Mouse (Mus musculus): ENCODE measurements at regions not wholly inside any gene's neighbourhood (a gene's known extent, or its start where the extent isn't known, plus 50 kb on each side); places are given as distances from the start of the nearest gene placed in this dataset.

GRCm38 (mm10) chr5:129256136-129256535, 159.6 kb downstream of the Adgrd1 start:
- 68% methylated on average over 9 of the region's 9 CpGs for WGBS
- H3K27me3 ChIP-seq (ENCODE audit: control insufficient read depth, insufficient read depth, low read length): no peaks in the 10 kb centered on the region; the same call in 1 of the 2 replicates
- no peak overlapping the region for H3K4me3 ChIP-seq (ENCODE audit: low read depth, low read length)
- H3K9ac ChIP-seq (ENCODE audit: low read length): no peak overlapping the region
- no peaks in the 10 kb centered on the region for H3K36me3 ChIP-seq (ENCODE audit: control insufficient read depth, insufficient read depth, low read length)
- H3K27ac ChIP-seq (replicated peaks; ENCODE audit: low read depth, low read length): no peak overlapping the region
- no peak overlapping the region for H3K4me2 ChIP-seq (ENCODE audit: low read depth, severe bottlenecking)
- H3K9me3 ChIP-seq (ENCODE audit: control insufficient read depth, low read length): no peaks in the 10 kb centered on the region
- DNase-seq (ENCODE audit: low spot score) (no peak), ATAC-seq (ENCODE audit: insufficient number of reproducible peaks, low FRiP score, low TSS enrichment, low read depth) (no peak)
- H3K4me1 ChIP-seq (ENCODE audit: control insufficient read depth, insufficient read depth, low read length): peaks cover 2% of the 10 kb centered on the region; the same call in 1 of the 2 replicates

GRCm38 (mm10) chr5:129257206-129257605, 160.7 kb downstream of the Adgrd1 start:
- 60% methylated on average over 5 of the region's 5 CpGs for WGBS
- no peak for ATAC-seq (ENCODE audit: insufficient number of reproducible peaks, low FRiP score, low TSS enrichment, low read depth)

GRCm38 (mm10) chr5:129260689-129261088, 164.1 kb downstream of the Adgrd1 start:
- Histone ChIP-seq H3K9ac (ENCODE audit: low read length) (no peak overlapping the region), H3K4me3 (ENCODE audit: low read depth, low read length) (no peak overlapping the region), H3K27me3 (ENCODE audit: control insufficient read depth, insufficient read depth, low read length) (no peaks in the 10 kb centered on the region; the same call in 1 of the 2 replicates), H3K36me3 (ENCODE audit: control insufficient read depth, insufficient read depth, low read length) (no peaks in the 10 kb centered on the region), H3K9me3 (ENCODE audit: control insufficient read depth, low read length) (no peaks in the 10 kb centered on the region), H3K27ac (replicated peaks; ENCODE audit: low read depth, low read length) (no peak overlapping the region), H3K4me2 (ENCODE audit: low read depth, severe bottlenecking) (no peak overlapping the region), H3K4me1 (ENCODE audit: control insufficient read depth, insufficient read depth, low read length) (peaks cover 2% of the 10 kb centered on the region; the same call in 1 of the 2 replicates)
- DNase-seq (ENCODE audit: low spot score) (peak; percentile 27), ATAC-seq (ENCODE audit: insufficient number of reproducible peaks, low FRiP score, low TSS enrichment, low read depth) (no peak)
- WGBS: 27% methylated on average over 9 of the region's 9 CpGs

More at GRCm38 (mm10) chr5:129257206-129257605, 160.7 kb downstream of the Adgrd1 start:
- no peak overlapping the region for H3K9ac ChIP-seq (ENCODE audit: low read length)
- no peaks in the 10 kb centered on the region; the same call in 1 of the 2 replicates for H3K27me3 ChIP-seq (ENCODE audit: control insufficient read depth, insufficient read depth, low read length)
- H3K9me3 ChIP-seq (ENCODE audit: control insufficient read depth, low read length): no peaks in the 10 kb centered on the region
- no peaks in the 10 kb centered on the region for H3K36me3 ChIP-seq (ENCODE audit: control insufficient read depth, insufficient read depth, low read length)
- no peak overlapping the region for H3K4me3 ChIP-seq (ENCODE audit: low read depth, low read length)
- no peak overlapping the region for H3K4me2 ChIP-seq (ENCODE audit: low read depth, severe bottlenecking)
- no peak overlapping the region for H3K27ac ChIP-seq (replicated peaks; ENCODE audit: low read depth, low read length)
- H3K4me1 ChIP-seq (ENCODE audit: control insufficient read depth, insufficient read depth, low read length): peaks cover 2% of the 10 kb centered on the region; the same call in 1 of the 2 replicates
- DNase-seq (ENCODE audit: low spot score): no peak

- Histone ChIP-seq H3K9me3 (ENCODE audit: control insufficient read depth, low read length) (no peaks in the 10 kb centered on the region), H3K4me1 (ENCODE audit: control insufficient read depth, insufficient read depth, low read length) (peaks cover 2% of the 10 kb centered on the region; the same call in 1 of the 2 replicates), H3K4me3 (ENCODE audit: low read depth, low read length) (no peak overlapping the region), H3K27ac (replicated peaks; ENCODE audit: low read depth, low read length) (no peak overlapping the region), H3K27me3 (ENCODE audit: control insufficient read depth, insufficient read depth, low read length) (no peaks in the 10 kb centered on the region; the same call in 1 of the 2 replicates), H3K36me3 (ENCODE audit: control insufficient read depth, insufficient read depth, low read length) (no peaks in the 10 kb centered on the region), H3K4me2 (ENCODE audit: low read depth, severe bottlenecking) (no peak overlapping the region), H3K9ac (ENCODE audit: low read length) (no peak overlapping the region)
- ATAC-seq (ENCODE audit: insufficient number of reproducible peaks, low FRiP score, low TSS enrichment, low read depth) (no peak), DNase-seq (ENCODE audit: low spot score) (no peak)
- 56% methylated on average over 9 of the region's 9 CpGs for WGBS
Observed at GRCm38 (mm10) chr5:129263118-129263517, 166.6 kb downstream of the Adgrd1 start.

- Histone ChIP-seq H3K9ac (ENCODE audit: low read length) (no peak overlapping the region), H3K27ac (replicated peaks; ENCODE audit: low read depth, low read length) (no peak overlapping the region), H3K36me3 (ENCODE audit: control insufficient read depth, insufficient read depth, low read length) (no peaks in the 10 kb centered on the region), H3K4me2 (ENCODE audit: low read depth, severe bottlenecking) (no peak overlapping the region), H3K9me3 (ENCODE audit: control insufficient read depth, low read length) (no peaks in the 10 kb centered on the region), H3K4me1 (ENCODE audit: control insufficient read depth, insufficient read depth, low read length) (peaks cover 2% of the 10 kb centered on the region; the same call in 1 of the 2 replicates), H3K27me3 (ENCODE audit: control insufficient read depth, insufficient read depth, low read length) (peaks cover 2% of the 10 kb centered on the region; the same call in 1 of the 2 replicates), H3K4me3 (ENCODE audit: low read depth, low read length) (no peak overlapping the region)
- ATAC-seq (ENCODE audit: insufficient number of reproducible peaks, low FRiP score, low TSS enrichment, low read depth) (no peak), DNase-seq (ENCODE audit: low spot score) (no peak)
- 93% methylated on average over 15 of the region's 15 CpGs for WGBS
Observed at GRCm38 (mm10) chr5:129264363-129264762, 167.8 kb downstream of the Adgrd1 start.

GRCm38 (mm10) chr5:129268456-129268855, 171.9 kb downstream of the Adgrd1 start:
- Histone ChIP-seq H3K9me3 (ENCODE audit: control insufficient read depth, low read length) (no peaks in the 10 kb centered on the region), H3K4me1 (ENCODE audit: control insufficient read depth, insufficient read depth, low read length) (peaks cover 7% of the 10 kb centered on the region; the same call in 1 of the 2 replicates), H3K4me3 (ENCODE audit: low read depth, low read length) (no peak overlapping the region), H3K36me3 (ENCODE audit: control insufficient read depth, insufficient read depth, low read length) (no peaks in the 10 kb centered on the region), H3K27me3 (ENCODE audit: control insufficient read depth, insufficient read depth, low read length) (peaks cover 2% of the 10 kb centered on the region; the same call in 1 of the 2 replicates), H3K4me2 (ENCODE audit: low read depth, severe bottlenecking) (no peak overlapping the region), H3K27ac (replicated peaks; ENCODE audit: low read depth, low read length) (no peak overlapping the region), H3K9ac (ENCODE audit: low read length) (no peak overlapping the region)
- WGBS: 6% methylated on average over 9 of the region's 9 CpGs
- DNase-seq (ENCODE audit: low spot score) (peak; percentile 55), ATAC-seq (ENCODE audit: insufficient number of reproducible peaks, low FRiP score, low TSS enrichment, low read depth) (no peak)

GRCm38 (mm10) chr5:129270051-129270472, 173.5 kb downstream of the Adgrd1 start:
- Histone ChIP-seq H3K4me2 (ENCODE audit: low read depth, severe bottlenecking) (no peak overlapping the region), H3K9ac (ENCODE audit: low read length) (no peak overlapping the region), H3K9me3 (ENCODE audit: control insufficient read depth, low read length) (no peaks in the 10 kb centered on the region), H3K27ac (replicated peaks; ENCODE audit: low read depth, low read length) (no peak overlapping the region), H3K36me3 (ENCODE audit: control insufficient read depth, insufficient read depth, low read length) (no peaks in the 10 kb centered on the region), H3K4me3 (ENCODE audit: low read depth, low read length) (no peak overlapping the region), H3K4me1 (ENCODE audit: control insufficient read depth, insufficient read depth, low read length) (peaks cover 7% of the 10 kb centered on the region; the same call in 1 of the 2 replicates), H3K27me3 (ENCODE audit: control insufficient read depth, insufficient read depth, low read length) (peaks cover 2% of the 10 kb centered on the region; the same call in 1 of the 2 replicates)
- no peak for ATAC-seq (ENCODE audit: insufficient number of reproducible peaks, low FRiP score, low TSS enrichment, low read depth)
- no peak for DNase-seq (ENCODE audit: low spot score)
- WGBS: 25% methylated on average over 5 of the region's 5 CpGs

- H3K27me3 ChIP-seq (ENCODE audit: control insufficient read depth, insufficient read depth, low read length): no peaks in the 10 kb centered on the region
- H3K36me3 ChIP-seq (ENCODE audit: control insufficient read depth, insufficient read depth, low read length): no peaks in the 10 kb centered on the region
- H3K9me3 ChIP-seq (ENCODE audit: control insufficient read depth, low read length): no peaks in the 10 kb centered on the region
- H3K4me1 ChIP-seq (ENCODE audit: control insufficient read depth, insufficient read depth, low read length): no peaks in the 10 kb centered on the region
- H3K27ac ChIP-seq (replicated peaks; ENCODE audit: low read depth, low read length): no peak overlapping the region
- WGBS: 26% methylated on average over 2 of the region's 2 CpGs
- ATAC-seq (ENCODE audit: insufficient number of reproducible peaks, low FRiP score, low TSS enrichment, low read depth): no peak
- no peak overlapping the region for H3K4me2 ChIP-seq (ENCODE audit: low read depth, severe bottlenecking)
- no peak overlapping the region for H3K4me3 ChIP-seq (ENCODE audit: low read depth, low read length)
- DNase-seq (ENCODE audit: low spot score): no peak
- no peak overlapping the region for H3K9ac ChIP-seq (ENCODE audit: low read length)
Observed at GRCm38 (mm10) chr5:129281406-129281805, 184.9 kb downstream of the Adgrd1 start.

- 11% methylated on average over 8 of the region's 8 CpGs for WGBS
- H3K27ac ChIP-seq (replicated peaks; ENCODE audit: low read depth, low read length): no peak overlapping the region
- no peaks in the 10 kb centered on the region for H3K4me1 ChIP-seq (ENCODE audit: control insufficient read depth, insufficient read depth, low read length)
- DNase-seq (ENCODE audit: low spot score) (no peak), ATAC-seq (ENCODE audit: insufficient number of reproducible peaks, low FRiP score, low TSS enrichment, low read depth) (no peak)
- no peaks in the 10 kb centered on the region for H3K36me3 ChIP-seq (ENCODE audit: control insufficient read depth, insufficient read depth, low read length)
- H3K4me2 ChIP-seq (ENCODE audit: low read depth, severe bottlenecking): no peak overlapping the region
- H3K27me3 ChIP-seq (ENCODE audit: control insufficient read depth, insufficient read depth, low read length): no peaks in the 10 kb centered on the region
- no peak overlapping the region for H3K9ac ChIP-seq (ENCODE audit: low read length)
- H3K4me3 ChIP-seq (ENCODE audit: low read depth, low read length): no peak overlapping the region
- no peaks in the 10 kb centered on the region for H3K9me3 ChIP-seq (ENCODE audit: control insufficient read depth, low read length)
Observed at GRCm38 (mm10) chr5:129282133-129282532, 185.6 kb downstream of the Adgrd1 start.

Data from limb, embryonic 11.5 days (tissue).